Mouse (Mus musculus): ENCODE measurements around the gene Mpzl3. TPM values are rescaled to one million over a fixed set of nuclear protein-coding genes. Genes with fewer than 3 reads are reported as not detected.

Mpzl3 gene
- 0.80 and 1.0 TPM in 2 replicates for polyA plus RNA-seq (2014; fragmentation: Nextera tagmentation; extraction: Ambion mirVana)

GRCm38 (mm10) chr9:45055082-45055713 is at the start of gene Mpzl3:
Mpzl3 (plus strand) TSS chr9:45055186.
- H3K4me1 ChIP-seq (ENCODE audit: control insufficient read depth, insufficient read depth, low read length): peaks cover 5% of the 10 kb centered on the region; the same call in 1 of the 2 replicates
- ATAC-seq (ENCODE audit: low FRiP score, low TSS enrichment) (peak; percentile 98), DNase-seq (peak; percentile 97)
- H3K27ac ChIP-seq (replicated peaks; ENCODE audit: low read depth, low read length): peak within 1 kb of the TSS; percentile 99
- H3K36me3 ChIP-seq (ENCODE audit: control insufficient read depth, insufficient read depth, low read length): no peaks in the 10 kb centered on the region
- no peaks in the 10 kb centered on the region for H3K9me3 ChIP-seq (ENCODE audit: control insufficient read depth, low read length)
- peak within 1 kb of the TSS; percentile 59 for H3K9ac ChIP-seq (replicated peaks; ENCODE audit: low read length)
- H3K27me3 ChIP-seq (ENCODE audit: control insufficient read depth, insufficient read depth, low read length): peaks cover 10% of the 10 kb centered on the region; the same call in 1 of the 2 replicates
- H3K4me2 ChIP-seq (ENCODE audit: low read length): peak within 1 kb of the TSS; percentile 59
- WGBS: under 1% methylated on average over 33 of the region's 33 CpGs
- H3K4me3 ChIP-seq (replicated peaks; ENCODE audit: low read depth, low read length): peak within 1 kb of the TSS; percentile 65

GRCm38 (mm10) chr9:45007404-45007803 is 47.6 kb upstream of the Mpzl3 start:
- no peaks in the 10 kb centered on the region for H3K27me3 ChIP-seq (ENCODE audit: control insufficient read depth, insufficient read depth, low read length)
- no peak for DNase-seq
- H3K4me2 ChIP-seq (ENCODE audit: low read length): no peak overlapping the region
- no peak overlapping the region for H3K4me3 ChIP-seq (replicated peaks; ENCODE audit: low read depth, low read length)
- H3K27ac ChIP-seq (replicated peaks; ENCODE audit: low read depth, low read length): no peak overlapping the region
- no peak for ATAC-seq (ENCODE audit: low FRiP score, low TSS enrichment)
- no peak overlapping the region for H3K9ac ChIP-seq (replicated peaks; ENCODE audit: low read length)
- no peaks in the 10 kb centered on the region for H3K4me1 ChIP-seq (ENCODE audit: control insufficient read depth, insufficient read depth, low read length)
- H3K9me3 ChIP-seq (ENCODE audit: control insufficient read depth, low read length): no peaks in the 10 kb centered on the region
- 79% methylated on average over 12 of the region's 12 CpGs for WGBS
- H3K36me3 ChIP-seq (ENCODE audit: control insufficient read depth, insufficient read depth, low read length): no peaks in the 10 kb centered on the region

- no peaks in the 10 kb centered on the region for H3K9me3 ChIP-seq (ENCODE audit: control insufficient read depth, low read length)
- H3K4me1 ChIP-seq (ENCODE audit: control insufficient read depth, insufficient read depth, low read length): no peaks in the 10 kb centered on the region
- H3K4me2 ChIP-seq (ENCODE audit: low read length): no peak overlapping the region
- DNase-seq (no peak), ATAC-seq (ENCODE audit: low FRiP score, low TSS enrichment) (no peak)
- WGBS: 39% methylated on average over 4 of the region's 4 CpGs
- no peaks in the 10 kb centered on the region for H3K36me3 ChIP-seq (ENCODE audit: control insufficient read depth, insufficient read depth, low read length)
- no peak overlapping the region for H3K27ac ChIP-seq (replicated peaks; ENCODE audit: low read depth, low read length)
- no peak overlapping the region for H3K4me3 ChIP-seq (replicated peaks; ENCODE audit: low read depth, low read length)
- H3K9ac ChIP-seq (replicated peaks; ENCODE audit: low read length): no peak overlapping the region
- H3K27me3 ChIP-seq (ENCODE audit: control insufficient read depth, insufficient read depth, low read length): no peaks in the 10 kb centered on the region
Observed at GRCm38 (mm10) chr9:45008342-45008741, 46.6 kb upstream of the Mpzl3 start.

- DNase-seq (no peak), ATAC-seq (ENCODE audit: low FRiP score, low TSS enrichment) (no peak)
- H3K4me3 ChIP-seq (replicated peaks; ENCODE audit: low read depth, low read length): no peak within 1 kb of the TSS
- WGBS: 82% methylated on average over 19 of the region's 19 CpGs
- no peak within 1 kb of the TSS for H3K4me2 ChIP-seq (ENCODE audit: low read length)
- H3K9me3 ChIP-seq (ENCODE audit: control insufficient read depth, low read length): no peaks in the 10 kb centered on the region
- H3K27me3 ChIP-seq (ENCODE audit: control insufficient read depth, insufficient read depth, low read length): no peaks in the 10 kb centered on the region
- H3K36me3 ChIP-seq (ENCODE audit: control insufficient read depth, insufficient read depth, low read length): no peaks in the 10 kb centered on the region
- no peak within 1 kb of the TSS for H3K27ac ChIP-seq (replicated peaks; ENCODE audit: low read depth, low read length)
- no peak within 1 kb of the TSS for H3K9ac ChIP-seq (replicated peaks; ENCODE audit: low read length)
- no peaks in the 10 kb centered on the region for H3K4me1 ChIP-seq (ENCODE audit: control insufficient read depth, insufficient read depth, low read length)
Observed at GRCm38 (mm10) chr9:45009180-45010078, 45.6 kb upstream of the Mpzl3 start, which contains the start of gene Cd3e. Cd3e (minus strand) TSS chr9:45009627.

GRCm38 (mm10) chr9:45010461-45010860 is 44.5 kb upstream of the Mpzl3 start:
- 74% methylated on average over 4 of the region's 4 CpGs for WGBS
- no peaks in the 10 kb centered on the region for H3K9me3 ChIP-seq (ENCODE audit: control insufficient read depth, low read length)
- DNase-seq: peak; percentile 5
- no peaks in the 10 kb centered on the region for H3K4me1 ChIP-seq (ENCODE audit: control insufficient read depth, insufficient read depth, low read length)
- H3K27ac ChIP-seq (replicated peaks; ENCODE audit: low read depth, low read length): no peak overlapping the region
- no peak overlapping the region for H3K9ac ChIP-seq (replicated peaks; ENCODE audit: low read length)
- H3K36me3 ChIP-seq (ENCODE audit: control insufficient read depth, insufficient read depth, low read length): no peaks in the 10 kb centered on the region
- H3K27me3 ChIP-seq (ENCODE audit: control insufficient read depth, insufficient read depth, low read length): no peaks in the 10 kb centered on the region
- ATAC-seq (ENCODE audit: low FRiP score, low TSS enrichment): no peak
- no peak overlapping the region for H3K4me3 ChIP-seq (replicated peaks; ENCODE audit: low read depth, low read length)
- H3K4me2 ChIP-seq (ENCODE audit: low read length): no peak overlapping the region

GRCm38 (mm10) chr9:45011291-45011690 is 43.7 kb upstream of the Mpzl3 start:
- no peak overlapping the region for H3K4me2 ChIP-seq (ENCODE audit: low read length)
- H3K27ac ChIP-seq (replicated peaks; ENCODE audit: low read depth, low read length): no peak overlapping the region
- H3K9ac ChIP-seq (replicated peaks; ENCODE audit: low read length): no peak overlapping the region
- no peaks in the 10 kb centered on the region for H3K36me3 ChIP-seq (ENCODE audit: control insufficient read depth, insufficient read depth, low read length)
- no peaks in the 10 kb centered on the region for H3K9me3 ChIP-seq (ENCODE audit: control insufficient read depth, low read length)
- 57% methylated on average over 6 of the region's 6 CpGs for WGBS
- no peaks in the 10 kb centered on the region for H3K27me3 ChIP-seq (ENCODE audit: control insufficient read depth, insufficient read depth, low read length)
- H3K4me1 ChIP-seq (ENCODE audit: control insufficient read depth, insufficient read depth, low read length): no peaks in the 10 kb centered on the region
- no peak overlapping the region for H3K4me3 ChIP-seq (replicated peaks; ENCODE audit: low read depth, low read length)
- ATAC-seq (ENCODE audit: low FRiP score, low TSS enrichment) (no peak), DNase-seq (no peak)

GRCm38 (mm10) chr9:45014879-45015278 is 40.1 kb upstream of the Mpzl3 start:
- Histone ChIP-seq H3K4me1 (ENCODE audit: control insufficient read depth, insufficient read depth, low read length) (no peaks in the 10 kb centered on the region), H3K4me2 (ENCODE audit: low read length) (no peak overlapping the region), H3K9me3 (ENCODE audit: control insufficient read depth, low read length) (no peaks in the 10 kb centered on the region), H3K9ac (replicated peaks; ENCODE audit: low read length) (no peak overlapping the region), H3K27ac (replicated peaks; ENCODE audit: low read depth, low read length) (no peak overlapping the region), H3K4me3 (replicated peaks; ENCODE audit: low read depth, low read length) (no peak overlapping the region), H3K27me3 (ENCODE audit: control insufficient read depth, insufficient read depth, low read length) (no peaks in the 10 kb centered on the region), H3K36me3 (ENCODE audit: control insufficient read depth, insufficient read depth, low read length) (no peaks in the 10 kb centered on the region)
- ATAC-seq (ENCODE audit: low FRiP score, low TSS enrichment) (no peak), DNase-seq (no peak)
- WGBS: 28% methylated on average over 2 of the region's 2 CpGs

GRCm38 (mm10) chr9:45015841-45016240 is 39.1 kb upstream of the Mpzl3 start:
- no peaks in the 10 kb centered on the region for H3K4me1 ChIP-seq (ENCODE audit: control insufficient read depth, insufficient read depth, low read length)
- H3K9me3 ChIP-seq (ENCODE audit: control insufficient read depth, low read length): no peaks in the 10 kb centered on the region
- ATAC-seq (ENCODE audit: low FRiP score, low TSS enrichment) (no peak), DNase-seq (no peak)
- H3K9ac ChIP-seq (replicated peaks; ENCODE audit: low read length): no peak overlapping the region
- no peak overlapping the region for H3K4me3 ChIP-seq (replicated peaks; ENCODE audit: low read depth, low read length)
- H3K36me3 ChIP-seq (ENCODE audit: control insufficient read depth, insufficient read depth, low read length): no peaks in the 10 kb centered on the region
- H3K27me3 ChIP-seq (ENCODE audit: control insufficient read depth, insufficient read depth, low read length): no peaks in the 10 kb centered on the region
- H3K27ac ChIP-seq (replicated peaks; ENCODE audit: low read depth, low read length): no peak overlapping the region
- H3K4me2 ChIP-seq (ENCODE audit: low read length): no peak overlapping the region
- 58% methylated on average over 3 of the region's 3 CpGs for WGBS
